8 mouse cellular contexts compared by ENCODE assay signal in genomic region chr2:121571780-121572179, GRCm38 (mm10).
DNase-seq lines count a peak whose midpoint lies in the region; ATAC-seq lines count a peak whose summit lies in the region.

No protein-coding gene starts in this region.

- no peak overlapping the region for H3K27ac ChIP-seq in hindbrain, embryonic 16.5 days (ENCODE audit: low read depth, low read length)

- H3K4me1 ChIP-seq in hindbrain, embryonic 16.5 days (ENCODE audit: control insufficient read depth, insufficient read depth, low read depth, low read length), result no peaks in the 10 kb centered on the region

- no peaks in the 10 kb centered on the region for H3K9me3 ChIP-seq in hindbrain, embryonic 16.5 days (ENCODE audit: control insufficient read depth, low read length)

- H3K4me2 ChIP-seq in hindbrain, embryonic 16.5 days (ENCODE audit: low read length), result no peak overlapping the region

- WGBS in hindbrain, embryonic 16.5 days, result 19% methylated on average over 7 of the region's 7 CpGs

- DNase-seq in ZHBTc4 (ENCODE audit: low read depth, low spot score), result peak; percentile 80
- DNase-seq in cerebellum, postnatal 25 days, result peak; percentile 83 to 91
- peak; percentile 59 to 79 for DNase-seq in frontal cortex, postnatal 25 days (ENCODE audit: low spot score in 2 of 2)
- peak; percentile 80 to 84 for DNase-seq in layer of hippocampus, postnatal 36 days
- peak; percentile 91 for DNase-seq in lung, postnatal 36 days
- peak; percentile 86 for DNase-seq in right cerebral cortex, adult 18-20 months
- DNase-seq in urinary bladder, adult 2 months (ENCODE audit: low spot score), result peak; percentile 28

- H3K4me3 ChIP-seq in hindbrain, embryonic 16.5 days (ENCODE audit: low read length), result no peak overlapping the region

- peak; percentile 92 for ATAC-seq in hindbrain, embryonic 16.5 days

- H3K27me3 ChIP-seq in hindbrain, embryonic 16.5 days (replicated peaks; ENCODE audit: control insufficient read depth, insufficient read depth, low read length), result no peaks in the 10 kb centered on the region

- no peak overlapping the region for H3K9ac ChIP-seq in hindbrain, embryonic 16.5 days (ENCODE audit: low read depth, low read length)

- H3K36me3 ChIP-seq in hindbrain, embryonic 16.5 days (ENCODE audit: control insufficient read depth, insufficient read depth, low read length), result peaks cover 10% of the 10 kb centered on the region

Comparison
In these comparisons a context has a peak if more than half of its experiments do, and no peak if none do; other contexts are left out.
1. DNase-seq: peak in every context shown above with its lines; median percentile 91 in lung, postnatal 36 days; 87 in cerebellum, postnatal 25 days; 86 in right cerebral cortex, adult 18-20 months; 82 in layer of hippocampus, postnatal 36 days; 80 in ZHBTc4; 69 in frontal cortex, postnatal 25 days; 28 in urinary bladder, adult 2 months.